Mouse (Mus musculus) forebrain, embryonic 15.5 days (tissue): ENCODE results near the gene Fgf10. TPM values are rescaled to one million over a fixed set of nuclear protein-coding genes. Genes with fewer than 3 reads are reported as not detected.

Experiments used
- ATAC-seq: fragments of 200-750 bp; cut with Nextera tagmentation; replicated peaks from 2 replicates; pipeline ENCODE4 v1.8.0; 2017; ENCODE audit warnings: mild to moderate bottlenecking, moderate TSS enrichment, moderate library complexity
- H3K27ac ChIP-seq: fragments of 300-500 bp; sonication (generic); replicated peaks from 2 replicates; pipeline ENCODE4 v1.5.1; 2015; ENCODE audit warnings: mild to moderate bottlenecking, inconsistent platforms
- H3K27me3 ChIP-seq: fragments of 300-500 bp; sonication (generic); 2 replicates; pipeline ENCODE4 v1.6.1; 2015; ENCODE audit warnings: inconsistent platforms
- H3K36me3 ChIP-seq: fragments of 300-500 bp; sonication (generic); 2 replicates; pipeline ENCODE4 v1.6.1; 2015; ENCODE audit warnings: mild to moderate bottlenecking, inconsistent platforms
- H3K4me1 ChIP-seq: fragments of 300-500 bp; sonication (generic); 2 replicates; pipeline ENCODE4 v1.6.1; 2015; ENCODE audit warnings: inconsistent platforms
- H3K4me2 ChIP-seq: fragments of 300-500 bp; sonication (generic); replicated peaks from 2 replicates; pipeline ENCODE4 v1.6.1; 2015; ENCODE audit warnings: mild to moderate bottlenecking, inconsistent platforms
- H3K4me3 ChIP-seq: fragments of 300-500 bp; sonication (generic); 2 replicates; pipeline ENCODE4 v1.5.1; 2015; ENCODE audit warnings: mild to moderate bottlenecking, inconsistent platforms
- H3K9ac ChIP-seq: fragments of 300-500 bp; sonication (generic); replicated peaks from 2 replicates; pipeline ENCODE4 v1.6.1; 2015; ENCODE audit warnings: mild to moderate bottlenecking, inconsistent platforms
- H3K9me3 ChIP-seq: fragments of 300-500 bp; sonication (generic); 2 replicates; pipeline ENCODE4 v1.6.1; 2016; ENCODE audit warnings: inconsistent platforms
- WGBS: fragments of 180-500 bp; shearing (Covaris S2); methylation state at CpG from one replicate; pipeline ENCODE4 v1.1.7; 2015; ENCODE audit warnings: mixed read lengths; 5-methylcytosine and 5-hydroxymethylcytosine counted together
- polyA plus RNA-seq: library from polyadenylated mRNA; unstranded; fragments of >200 nt; fragmentation: Nextera tagmentation; extraction: Ambion mirVana; gene quantifications from 2 replicates; pipeline ENCODE4 v1.2.1, GENCODE M21; 2015

Gene Fgf10
- polyA plus RNA-seq, 1 experiment from 2014 or later, result 0.60 TPM

DNA sequence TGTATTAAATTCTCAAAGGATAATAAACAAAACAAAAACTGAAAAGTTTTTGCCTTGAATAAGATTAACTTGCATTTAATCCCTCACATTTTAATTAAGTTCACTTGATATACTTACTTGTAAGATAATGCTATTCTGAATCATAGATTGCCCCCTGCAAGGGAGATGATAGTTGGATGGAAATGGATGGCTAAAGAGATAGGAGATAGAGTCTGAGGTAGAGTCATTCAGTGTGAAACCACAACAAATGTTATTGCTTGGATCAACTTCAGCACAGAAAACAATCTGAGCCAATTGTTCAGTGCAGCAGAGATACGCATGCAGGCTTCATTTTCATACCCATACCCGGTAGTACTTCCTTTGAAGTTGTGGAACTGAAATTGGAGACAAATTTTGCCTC, 23.5 kb downstream of the Fgf10 start:
- Histone ChIP-seq H3K4me2 (no peak overlapping the region), H3K4me3 (no peak overlapping the region), H3K27ac (no peak overlapping the region), H3K9me3 (no peaks in the 10 kb centered on the region), H3K36me3 (no peaks in the 10 kb centered on the region), H3K9ac (no peak overlapping the region), H3K27me3 (no peaks in the 10 kb centered on the region), H3K4me1 (no peaks in the 10 kb centered on the region)
- ATAC-seq, result no peak
- 86% methylated on average over 2 of the region's 2 CpGs for WGBS

DNA sequence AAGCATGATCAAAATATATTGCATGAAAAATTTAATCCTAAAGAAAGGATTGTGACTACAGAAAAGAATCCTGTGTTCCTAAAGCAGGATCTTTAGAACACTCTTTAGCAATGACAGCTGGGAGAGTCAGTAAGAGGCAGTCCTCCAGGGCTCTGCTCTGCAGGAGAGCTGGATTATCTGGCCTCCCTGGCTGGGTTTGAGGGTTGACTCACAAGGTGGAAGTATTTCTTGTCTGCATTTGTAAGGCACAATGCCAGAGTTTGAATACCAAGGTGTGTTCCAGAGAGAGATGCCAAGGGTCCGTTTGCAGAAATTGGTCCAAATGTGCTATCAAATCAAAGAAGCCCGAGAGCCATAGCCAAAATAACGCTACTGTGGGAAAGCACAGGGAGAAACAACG, 25.5 kb downstream of the Fgf10 start:
- 19% methylated on average over 4 of the region's 4 CpGs for WGBS
- no peak for ATAC-seq
- no peaks in the 10 kb centered on the region for H3K36me3 ChIP-seq
- H3K27me3 ChIP-seq, result no peaks in the 10 kb centered on the region
- H3K4me2 ChIP-seq, result no peak overlapping the region
- H3K9me3 ChIP-seq, result no peaks in the 10 kb centered on the region
- H3K27ac ChIP-seq, result no peak overlapping the region
- H3K4me3 ChIP-seq, result no peak overlapping the region
- H3K4me1 ChIP-seq, result no peaks in the 10 kb centered on the region
- no peak overlapping the region for H3K9ac ChIP-seq

DNA sequence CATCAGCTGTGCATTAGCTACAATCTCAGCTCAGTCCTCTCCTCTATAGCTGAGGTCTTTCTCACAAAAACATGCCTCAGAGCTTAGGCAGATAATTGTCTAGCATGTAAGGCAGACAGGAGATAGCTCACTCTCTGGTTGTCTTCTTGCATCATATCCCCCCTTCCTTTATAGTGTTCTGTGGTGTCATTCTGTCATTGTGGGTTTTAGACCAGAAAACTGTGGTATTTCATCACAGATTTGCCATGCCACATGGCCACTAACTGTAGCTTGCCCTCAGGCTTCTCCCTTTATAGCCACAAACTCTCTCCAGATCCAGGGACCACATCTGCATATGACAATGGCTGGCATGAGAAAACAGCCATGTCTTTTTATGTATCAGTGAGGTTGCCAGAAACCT, 34.1 kb downstream of the Fgf10 start:
- no peaks in the 10 kb centered on the region for H3K36me3 ChIP-seq
- no peak overlapping the region for H3K4me2 ChIP-seq
- H3K27me3 ChIP-seq, result no peaks in the 10 kb centered on the region
- ATAC-seq, result no peak
- no peaks in the 10 kb centered on the region for H3K4me1 ChIP-seq
- H3K4me3 ChIP-seq, result no peak overlapping the region
- H3K9me3 ChIP-seq, result no peaks in the 10 kb centered on the region
- H3K9ac ChIP-seq, result no peak overlapping the region
- H3K27ac ChIP-seq, result no peak overlapping the region

DNA sequence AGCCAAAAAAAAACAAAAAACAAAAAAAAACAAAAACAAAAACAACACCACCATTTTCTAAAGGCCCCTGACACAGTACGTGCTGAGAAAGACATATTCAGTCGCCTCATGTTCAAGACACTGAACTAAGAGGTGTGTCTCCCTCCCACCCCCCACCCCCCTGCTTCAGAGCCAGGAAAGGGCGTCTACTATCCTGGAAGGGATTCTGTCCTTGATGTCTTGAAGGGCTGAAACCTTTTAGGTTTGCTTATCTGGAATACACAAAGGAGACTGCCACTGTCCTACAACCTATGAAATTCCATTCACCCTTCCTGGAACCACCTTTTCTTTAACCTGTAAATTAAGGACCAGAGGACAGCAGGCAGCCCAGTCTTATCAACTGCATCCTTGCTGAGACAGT, 36.1 kb downstream of the Fgf10 start:
- no peak for ATAC-seq
- WGBS, result 85% methylated on average over 3 of the region's 3 CpGs

DNA sequence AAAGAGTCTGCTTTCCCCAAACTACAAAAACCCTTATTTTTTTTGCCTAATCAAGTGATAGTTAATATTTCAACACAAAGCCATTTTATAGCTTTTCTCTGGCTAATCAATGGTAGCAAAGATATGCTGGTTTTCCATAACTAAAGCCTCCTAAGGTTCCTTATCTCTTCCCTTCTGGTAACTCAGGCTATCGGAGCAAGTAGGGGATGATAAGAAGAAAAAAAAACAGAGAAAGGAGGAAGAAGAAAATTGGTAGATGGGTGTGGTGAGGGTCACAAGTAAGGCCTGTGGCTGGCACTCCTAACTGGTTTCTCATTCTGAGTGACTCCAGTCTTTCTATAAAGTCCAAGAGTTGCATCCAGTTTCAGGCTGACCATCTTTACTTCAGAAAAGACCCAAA, 40.3 kb downstream of the Fgf10 start:
- no peaks in the 10 kb centered on the region for H3K36me3 ChIP-seq
- no peaks in the 10 kb centered on the region for H3K9me3 ChIP-seq
- H3K9ac ChIP-seq, result no peak overlapping the region
- H3K4me3 ChIP-seq, result no peak overlapping the region
- 84% methylated on average over 1 of the region's 1 CpGs for WGBS
- ATAC-seq, result no peak
- no peak overlapping the region for H3K4me2 ChIP-seq
- no peak overlapping the region for H3K27ac ChIP-seq
- H3K4me1 ChIP-seq, result peaks cover 16% of the 10 kb centered on the region
- H3K27me3 ChIP-seq, result peaks cover 13% of the 10 kb centered on the region

More for the DNA sequence above, 36.1 kb downstream of the Fgf10 start:
- Histone ChIP-seq H3K4me1 (no peaks in the 10 kb centered on the region), H3K4me2 (no peak overlapping the region), H3K9me3 (no peaks in the 10 kb centered on the region), H3K27ac (no peak overlapping the region), H3K36me3 (no peaks in the 10 kb centered on the region), H3K4me3 (no peak overlapping the region), H3K9ac (no peak overlapping the region), H3K27me3 (no peaks in the 10 kb centered on the region)

DNA sequence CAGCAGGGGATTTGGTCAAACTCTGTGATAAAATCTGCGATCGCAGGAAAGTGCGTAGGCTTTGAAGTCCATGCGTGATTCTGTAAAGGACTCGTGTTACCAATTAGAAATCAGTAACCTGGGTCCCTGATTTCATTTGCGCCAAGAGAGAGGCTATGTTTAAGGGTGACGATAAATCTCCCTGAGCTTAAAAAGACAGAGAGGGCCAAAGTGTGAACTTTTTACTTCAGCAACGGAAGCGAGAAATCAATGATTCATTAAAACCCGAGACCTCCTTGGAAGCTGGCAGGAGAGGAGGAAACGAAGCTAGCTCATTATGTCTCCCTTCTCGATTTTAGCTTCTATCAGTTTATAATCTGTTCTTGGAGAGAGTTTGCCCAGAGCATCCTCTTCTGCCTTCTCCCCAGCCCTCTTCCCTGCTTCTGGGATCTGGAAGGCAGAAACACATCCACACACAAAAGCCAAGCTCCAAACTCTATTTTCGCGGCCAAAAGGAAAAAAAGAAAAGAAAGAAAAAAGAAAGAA, 44.1 kb downstream of the Fgf10 start:
- Histone ChIP-seq H3K27me3 (peaks cover 27% of the 10 kb centered on the region), H3K9ac (0 out of 2 replicates have a peak overlapping the region, but pooled peaks have one; percentile 20), H3K4me1 (peaks cover 30% of the 10 kb centered on the region), H3K27ac (no peak overlapping the region), H3K4me3 (peak overlapping the region; percentile 62), H3K4me2 (peak overlapping the region; percentile 98), H3K9me3 (no peaks in the 10 kb centered on the region), H3K36me3 (no peaks in the 10 kb centered on the region)
- WGBS, result under 1% methylated on average over 14 of the region's 14 CpGs
- ATAC-seq, result no peak

DNA sequence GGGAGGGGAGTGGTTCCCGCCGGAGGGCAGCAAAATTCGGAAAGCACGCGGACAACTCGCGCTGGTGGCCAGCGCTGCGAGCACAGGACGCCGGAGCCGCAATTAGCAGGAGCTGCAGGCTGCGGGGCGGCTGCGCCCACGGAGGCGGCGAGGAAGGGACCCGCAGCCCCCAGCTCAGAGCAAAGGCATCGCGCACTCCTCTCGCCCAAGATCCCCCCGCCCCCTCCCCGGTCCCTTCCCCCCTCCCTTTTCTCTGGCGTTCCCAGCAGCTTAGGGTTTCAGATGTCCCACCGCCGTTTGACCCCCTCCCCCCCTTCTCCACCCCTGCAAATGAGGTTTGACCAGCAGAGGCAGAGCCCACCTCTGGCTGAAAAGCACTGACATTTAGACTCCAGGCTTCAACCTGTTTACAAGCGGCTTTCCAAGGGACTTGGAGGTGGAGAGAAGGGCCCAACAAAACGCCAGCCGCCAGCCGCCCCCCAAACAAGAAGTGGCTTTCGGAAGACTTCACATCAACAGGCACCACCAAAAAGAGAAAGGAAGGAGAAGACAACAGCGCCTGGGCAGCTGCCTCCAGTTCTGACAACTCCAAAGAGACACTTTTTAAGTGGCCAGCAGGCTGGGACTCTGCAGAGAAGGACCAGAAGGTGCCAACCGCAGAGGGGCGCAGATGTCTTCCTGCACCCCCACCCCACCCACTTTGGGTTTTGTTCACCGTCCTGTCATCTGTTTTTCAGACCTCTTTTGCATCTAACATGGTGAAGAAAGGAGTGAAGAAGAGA, 44.9 kb downstream of the Fgf10 start:
- H3K36me3 ChIP-seq, result no peaks in the 10 kb centered on the region
- WGBS, result under 1% methylated on average over 30 of the region's 36 CpGs
- peaks cover 27% of the 10 kb centered on the region for H3K27me3 ChIP-seq
- peaks cover 30% of the 10 kb centered on the region for H3K4me1 ChIP-seq
- H3K4me3 ChIP-seq, result peak overlapping the region; percentile 62
- peak; percentile 84 for ATAC-seq
- H3K27ac ChIP-seq, result no peak overlapping the region
- peak overlapping the region; percentile 98 for H3K4me2 ChIP-seq
- H3K9ac ChIP-seq, result peak overlapping the region; percentile 59
- no peaks in the 10 kb centered on the region for H3K9me3 ChIP-seq

DNA sequence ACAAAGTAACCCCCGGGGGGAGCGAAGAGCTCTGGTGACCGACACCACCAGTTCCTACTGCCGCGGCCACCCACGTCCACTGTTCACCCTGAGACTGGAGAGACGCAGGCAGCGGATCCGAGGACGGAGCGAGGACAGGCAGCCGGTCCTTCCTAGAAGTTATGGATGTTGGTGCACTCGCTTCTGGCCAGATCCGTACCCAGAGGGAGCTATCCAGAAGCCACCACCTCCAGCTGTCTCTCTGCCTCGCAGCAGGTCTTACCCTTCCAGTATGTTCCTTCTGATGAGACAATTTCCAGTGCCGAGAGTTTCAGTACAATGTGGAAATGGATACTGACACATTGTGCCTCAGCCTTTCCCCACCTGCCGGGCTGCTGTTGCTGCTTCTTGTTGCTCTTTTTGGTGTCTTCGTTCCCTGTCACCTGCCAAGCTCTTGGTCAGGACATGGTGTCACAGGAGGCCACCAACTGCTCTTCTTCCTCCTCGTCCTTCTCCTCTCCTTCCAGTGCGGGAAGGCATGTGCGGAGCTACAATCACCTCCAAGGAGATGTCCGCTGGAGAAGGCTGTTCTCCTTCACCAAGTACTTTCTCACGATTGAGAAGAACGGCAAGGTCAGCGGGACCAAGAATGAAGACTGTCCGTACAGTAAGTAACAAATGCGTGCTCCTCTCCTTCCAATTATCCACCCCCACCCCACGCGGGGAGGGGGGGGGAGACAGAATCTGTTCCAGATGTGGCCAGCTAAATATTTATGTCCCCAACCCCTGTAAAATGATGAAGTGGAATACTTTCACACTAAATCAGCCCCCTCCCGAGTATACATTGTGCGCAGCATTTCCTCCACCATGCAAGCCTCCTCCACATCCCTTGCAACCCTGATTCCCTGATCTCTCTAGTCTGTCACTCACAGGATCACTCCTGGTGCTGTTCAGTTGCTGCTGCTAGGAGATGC, 45.8 kb downstream of the Fgf10 start:
- peak overlapping the region; percentile 59 for H3K9ac ChIP-seq
- ATAC-seq, result peak; percentile 51
- peak overlapping the region; percentile 62 for H3K4me3 ChIP-seq
- 2% methylated on average over 31 of the region's 31 CpGs for WGBS
- peak overlapping the region; percentile 98 for H3K4me2 ChIP-seq
- no peaks in the 10 kb centered on the region for H3K36me3 ChIP-seq
- peaks cover 27% of the 10 kb centered on the region for H3K27me3 ChIP-seq
- no peaks in the 10 kb centered on the region for H3K9me3 ChIP-seq
- peaks cover 30% of the 10 kb centered on the region for H3K4me1 ChIP-seq
- no peak overlapping the region for H3K27ac ChIP-seq

DNA sequence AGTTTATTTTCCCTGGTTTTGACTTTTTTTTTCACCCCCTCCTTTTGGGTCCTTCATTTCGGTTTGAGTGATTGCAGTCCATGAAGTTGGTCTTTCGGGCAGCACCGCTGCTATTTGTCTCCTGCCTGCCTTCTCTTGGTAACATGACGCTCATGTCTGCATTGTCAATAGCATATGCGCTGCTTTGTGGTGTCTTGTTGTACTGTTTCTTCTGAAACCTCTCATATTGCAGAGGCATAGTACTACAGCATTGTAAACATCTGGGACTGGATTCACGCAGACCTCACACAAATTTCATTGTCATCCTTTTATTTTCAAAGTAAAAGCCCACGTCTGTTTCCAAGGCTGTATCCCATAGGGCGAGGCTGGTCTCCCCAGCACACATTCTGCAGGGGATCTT, 46.7 kb downstream of the Fgf10 start:
- H3K36me3 ChIP-seq, result no peaks in the 10 kb centered on the region
- no peaks in the 10 kb centered on the region for H3K9me3 ChIP-seq
- ATAC-seq, result no peak
- H3K9ac ChIP-seq, result no peak overlapping the region
- H3K4me2 ChIP-seq, result peak overlapping the region; percentile 98
- WGBS, result 9% methylated on average over 8 of the region's 8 CpGs
- H3K27ac ChIP-seq, result no peak overlapping the region
- H3K4me1 ChIP-seq, result peaks cover 30% of the 10 kb centered on the region
- peaks cover 27% of the 10 kb centered on the region for H3K27me3 ChIP-seq
- peak overlapping the region; percentile 62; the same call in 1 of the 2 replicates for H3K4me3 ChIP-seq

DNA sequence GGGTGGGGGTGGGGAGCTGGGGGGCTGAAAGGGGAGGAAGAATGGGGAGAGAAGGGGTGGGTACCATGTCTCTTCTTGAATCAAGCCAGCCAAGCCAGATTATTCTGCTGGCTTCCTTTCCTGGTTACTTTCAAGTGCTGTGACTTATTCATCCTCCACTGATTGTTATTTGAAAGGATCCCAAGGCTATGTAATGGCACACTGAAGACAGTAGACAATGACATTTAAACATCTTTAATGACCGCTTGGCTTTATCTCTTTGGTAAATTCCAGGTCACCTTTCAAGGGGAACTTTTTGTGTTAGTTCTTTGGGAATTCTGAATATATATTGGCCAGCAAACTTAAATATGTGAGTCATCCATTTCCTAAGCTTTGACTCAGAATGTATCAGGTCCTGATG, 47.1 kb downstream of the Fgf10 start:
- Histone ChIP-seq H3K4me3 (no peak overlapping the region), H3K36me3 (no peaks in the 10 kb centered on the region), H3K4me2 (no peak overlapping the region), H3K27ac (no peak overlapping the region), H3K27me3 (peaks cover 26% of the 10 kb centered on the region), H3K9ac (no peak overlapping the region), H3K4me1 (peaks cover 30% of the 10 kb centered on the region), H3K9me3 (no peaks in the 10 kb centered on the region)
- ATAC-seq, result no peak
- 33% methylated on average over 1 of the region's 1 CpGs for WGBS

DNA sequence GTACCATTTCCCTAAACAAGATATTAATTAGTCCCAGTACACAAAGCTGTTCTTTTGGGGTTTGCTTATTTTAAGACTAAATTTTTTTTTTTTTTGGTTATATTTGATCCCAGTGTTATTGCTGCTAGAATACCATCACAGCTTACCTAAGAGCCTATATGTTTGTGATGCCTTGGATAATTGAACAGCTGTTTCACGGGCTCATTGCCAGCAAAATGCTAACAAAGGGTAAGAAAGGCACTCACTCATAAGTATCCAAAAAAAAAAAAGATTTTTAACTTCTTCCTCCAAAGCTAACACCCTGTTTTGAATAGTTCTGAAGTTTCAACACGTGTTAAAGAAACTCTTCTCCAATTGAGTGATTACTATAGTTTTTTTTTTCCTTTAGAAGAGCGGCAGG, 48.8 kb downstream of the Fgf10 start:
- no peaks in the 10 kb centered on the region for H3K36me3 ChIP-seq
- H3K4me3 ChIP-seq, result no peak overlapping the region
- peaks cover 27% of the 10 kb centered on the region for H3K4me1 ChIP-seq
- H3K4me2 ChIP-seq, result no peak overlapping the region
- 40% methylated on average over 3 of the region's 3 CpGs for WGBS
- peaks cover 17% of the 10 kb centered on the region for H3K27me3 ChIP-seq
- H3K27ac ChIP-seq, result no peak overlapping the region
- no peaks in the 10 kb centered on the region for H3K9me3 ChIP-seq
- ATAC-seq, result no peak
- no peak overlapping the region for H3K9ac ChIP-seq

DNA sequence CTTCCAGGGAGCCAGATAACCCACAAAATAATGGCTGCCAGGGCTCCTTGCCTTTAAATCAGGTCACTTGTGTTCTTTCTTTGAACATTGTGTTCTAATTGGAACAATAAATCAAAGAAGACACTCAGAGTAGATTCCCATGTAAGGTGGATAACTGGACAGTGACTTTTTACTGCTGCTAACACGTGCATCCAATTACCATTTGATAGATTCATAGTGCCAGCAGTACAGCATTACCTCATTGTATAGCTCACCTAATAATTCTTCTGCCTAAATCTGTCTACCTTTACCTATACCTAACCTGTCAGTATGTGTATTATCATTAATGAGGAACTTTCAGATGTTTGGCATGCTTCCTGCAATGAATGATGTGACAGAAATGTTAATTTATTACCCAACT, 52.1 kb downstream of the Fgf10 start:
- 49% methylated on average over 1 of the region's 1 CpGs for WGBS
- ATAC-seq, result no peak
- Histone ChIP-seq H3K36me3 (no peaks in the 10 kb centered on the region), H3K27ac (no peak overlapping the region), H3K9ac (no peak overlapping the region), H3K27me3 (no peaks in the 10 kb centered on the region), H3K4me2 (no peak overlapping the region), H3K9me3 (no peaks in the 10 kb centered on the region), H3K4me3 (no peak overlapping the region), H3K4me1 (no peaks in the 10 kb centered on the region)
